Mouse (Mus musculus): ENCODE measurements at regions not wholly inside any gene's neighbourhood (a gene's known extent, or its start where the extent isn't known, plus 50 kb on each side); places are given as distances from the start of the nearest gene placed in this dataset.
A peak's percentile ranks its signal among the peaks of the same experiment; 100 is the strongest.

DNA sequence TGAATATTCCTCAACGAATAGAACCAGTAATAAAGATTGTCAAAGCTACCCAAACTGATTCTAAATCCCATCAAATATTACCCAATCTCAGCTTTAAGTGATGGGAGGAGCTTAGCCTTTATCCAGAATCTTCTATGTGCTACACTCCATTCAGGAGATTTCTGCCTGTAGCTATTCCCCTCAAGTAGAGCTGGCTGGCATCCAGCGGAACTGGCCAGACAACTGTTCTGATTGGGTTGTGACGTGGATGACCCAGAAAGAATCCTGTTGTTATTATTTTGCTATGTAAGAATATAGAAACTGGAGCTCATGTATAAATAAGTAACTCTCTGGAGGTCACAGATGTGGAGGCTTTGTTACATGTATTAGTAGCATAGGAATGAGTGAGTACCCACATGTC, 176.8 kb upstream of the 4930412O13Rik start:
- 79% methylated on average over 3 of the region's 3 CpGs for WGBS
- no peak overlapping the region for H3K4me2 ChIP-seq (ENCODE audit: low read depth, low read length)

DNA sequence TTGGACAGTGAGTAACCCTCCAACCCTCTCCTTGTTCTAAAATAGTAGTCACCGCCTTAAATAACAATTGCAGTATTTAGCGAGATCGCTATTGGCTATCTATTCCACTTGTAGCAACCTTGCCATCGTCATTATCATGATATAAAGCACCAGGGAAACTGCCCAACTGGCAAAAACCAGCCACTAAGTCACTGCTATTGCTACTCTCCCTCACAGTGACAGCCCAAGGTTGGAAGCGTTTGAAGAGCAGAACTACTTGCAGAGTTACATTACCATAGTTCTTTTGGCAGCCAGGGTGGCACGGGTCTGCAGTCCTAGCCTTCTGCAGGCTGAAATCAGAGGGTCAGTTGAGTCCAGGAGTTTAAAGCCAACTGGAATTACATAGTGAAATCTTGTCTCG, 171.6 kb upstream of the 4930412O13Rik start:
- no peak for DNase-seq (ENCODE audit: low spot score)
- H3K27me3 ChIP-seq (ENCODE audit: control insufficient read depth, insufficient read depth, low read length) = no peaks in the 10 kb centered on the region
- no peak for ATAC-seq (replicated peaks; ENCODE audit: insufficient number of reproducible peaks, low FRiP score, low TSS enrichment, low read depth)
- no peaks in the 10 kb centered on the region for H3K9me3 ChIP-seq (replicated peaks; ENCODE audit: control insufficient read depth, low read length)
- H3K4me1 ChIP-seq (ENCODE audit: control insufficient read depth, insufficient read depth, low read length) = no peaks in the 10 kb centered on the region
- no peak overlapping the region for H3K4me3 ChIP-seq (ENCODE audit: low read depth, low read length)
- no peak overlapping the region for H3K4me2 ChIP-seq (ENCODE audit: low read depth, low read length)
- WGBS = 86% methylated on average over 7 of the region's 7 CpGs
- H3K9ac ChIP-seq (replicated peaks; ENCODE audit: low read length) = no peak overlapping the region
- no peak overlapping the region for H3K27ac ChIP-seq (replicated peaks; ENCODE audit: low read depth, low read length)
- H3K36me3 ChIP-seq (replicated peaks; ENCODE audit: control insufficient read depth, insufficient read depth, low read depth, low read length) = no peaks in the 10 kb centered on the region

More for the DNA sequence above, 176.8 kb upstream of the 4930412O13Rik start:
- no peaks in the 10 kb centered on the region for H3K4me1 ChIP-seq (ENCODE audit: control insufficient read depth, insufficient read depth, low read length)
- no peaks in the 10 kb centered on the region for H3K36me3 ChIP-seq (replicated peaks; ENCODE audit: control insufficient read depth, insufficient read depth, low read depth, low read length)
- no peak for ATAC-seq (replicated peaks; ENCODE audit: insufficient number of reproducible peaks, low FRiP score, low TSS enrichment, low read depth)
- H3K4me3 ChIP-seq (ENCODE audit: low read depth, low read length) = no peak overlapping the region
- DNase-seq (ENCODE audit: low spot score) = no peak
- no peaks in the 10 kb centered on the region for H3K9me3 ChIP-seq (replicated peaks; ENCODE audit: control insufficient read depth, low read length)
- H3K9ac ChIP-seq (replicated peaks; ENCODE audit: low read length) = no peak overlapping the region
- no peak overlapping the region for H3K27ac ChIP-seq (replicated peaks; ENCODE audit: low read depth, low read length)
- H3K27me3 ChIP-seq (ENCODE audit: control insufficient read depth, insufficient read depth, low read length) = no peaks in the 10 kb centered on the region

DNA sequence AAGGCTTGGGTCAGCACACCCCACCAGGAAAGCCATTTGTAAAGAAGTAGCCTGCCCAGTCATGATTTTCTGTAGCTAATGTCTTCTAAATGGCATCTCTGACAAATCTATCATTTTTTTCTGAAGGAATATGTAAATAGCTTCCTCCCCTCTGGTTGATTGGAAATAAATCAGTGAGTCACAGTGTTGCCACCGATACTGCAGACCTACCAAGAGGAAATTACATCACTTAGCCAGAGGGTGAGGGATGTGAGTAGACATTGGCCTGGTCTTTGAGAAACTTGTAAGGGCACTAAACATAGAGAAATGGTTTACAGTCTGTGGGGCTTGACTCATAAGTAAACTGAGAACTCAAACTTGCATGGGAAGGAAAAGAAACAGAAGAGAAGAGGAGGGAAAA, 163.1 kb upstream of the 4930412O13Rik start:
- H3K27ac ChIP-seq (replicated peaks; ENCODE audit: low read depth, low read length) = no peak overlapping the region
- no peak for DNase-seq (ENCODE audit: low spot score)
- no peak overlapping the region for H3K9ac ChIP-seq (replicated peaks; ENCODE audit: low read length)
- no peak overlapping the region for H3K4me2 ChIP-seq (ENCODE audit: low read depth, low read length)
- no peak for ATAC-seq (replicated peaks; ENCODE audit: insufficient number of reproducible peaks, low FRiP score, low TSS enrichment, low read depth)
- H3K27me3 ChIP-seq (ENCODE audit: control insufficient read depth, insufficient read depth, low read length) = no peaks in the 10 kb centered on the region
- H3K4me3 ChIP-seq (ENCODE audit: low read depth, low read length) = no peak overlapping the region
- 90% methylated on average over 1 of the region's 1 CpGs for WGBS
- H3K9me3 ChIP-seq (replicated peaks; ENCODE audit: control insufficient read depth, low read length) = no peaks in the 10 kb centered on the region
- no peaks in the 10 kb centered on the region for H3K36me3 ChIP-seq (replicated peaks; ENCODE audit: control insufficient read depth, insufficient read depth, low read depth, low read length)
- no peaks in the 10 kb centered on the region for H3K4me1 ChIP-seq (ENCODE audit: control insufficient read depth, insufficient read depth, low read length)

DNA sequence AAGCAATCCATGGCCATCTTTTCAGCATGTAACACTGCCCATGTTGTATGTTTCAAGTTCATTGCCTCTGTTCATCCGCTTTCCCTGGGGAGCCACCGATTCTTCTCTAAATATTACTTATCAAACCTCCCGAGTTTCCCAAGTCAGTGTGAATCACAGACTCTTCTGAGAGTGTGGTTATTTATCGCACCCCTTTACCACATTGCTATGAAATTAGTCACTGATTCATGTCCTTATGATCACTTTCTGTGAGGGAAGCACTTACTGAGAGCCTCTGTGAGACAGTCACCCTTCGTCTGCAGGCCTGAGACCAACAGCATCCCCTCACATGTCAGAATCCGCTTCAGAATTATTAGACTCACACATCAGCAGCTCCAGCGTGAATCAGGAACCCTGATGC, 147.8 kb upstream of the 4930412O13Rik start:
- Histone ChIP-seq H3K4me3 (ENCODE audit: low read depth, low read length) (no peak overlapping the region), H3K4me1 (ENCODE audit: control insufficient read depth, insufficient read depth, low read length) (no peaks in the 10 kb centered on the region), H3K36me3 (replicated peaks; ENCODE audit: control insufficient read depth, insufficient read depth, low read depth, low read length) (no peaks in the 10 kb centered on the region), H3K27me3 (ENCODE audit: control insufficient read depth, insufficient read depth, low read length) (no peaks in the 10 kb centered on the region), H3K27ac (replicated peaks; ENCODE audit: low read depth, low read length) (no peak overlapping the region), H3K9me3 (replicated peaks; ENCODE audit: control insufficient read depth, low read length) (no peaks in the 10 kb centered on the region), H3K4me2 (ENCODE audit: low read depth, low read length) (no peak overlapping the region), H3K9ac (replicated peaks; ENCODE audit: low read length) (no peak overlapping the region)
- DNase-seq (ENCODE audit: low spot score) = no peak
- 86% methylated on average over 7 of the region's 7 CpGs for WGBS
- ATAC-seq (replicated peaks; ENCODE audit: insufficient number of reproducible peaks, low FRiP score, low TSS enrichment, low read depth) = no peak

DNA sequence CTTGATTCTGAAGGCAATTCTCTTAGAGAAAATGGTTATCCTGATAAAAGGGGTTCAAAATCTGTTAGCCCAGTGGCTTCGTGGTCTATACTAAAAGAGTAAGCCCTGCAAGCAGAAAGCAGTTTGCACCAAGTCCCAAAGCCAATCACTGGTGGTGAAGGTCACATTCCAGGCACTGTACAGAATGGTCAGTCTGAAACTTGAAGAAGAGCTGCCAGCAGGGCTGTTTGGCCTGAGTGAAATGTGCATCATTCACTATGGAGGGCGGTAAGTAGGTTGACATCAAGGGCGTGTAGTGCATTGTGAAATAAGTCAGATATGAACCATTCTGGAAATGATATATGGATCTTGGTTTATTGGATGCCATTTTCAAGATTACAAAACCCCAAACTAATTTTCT, 136.9 kb upstream of the 4930412O13Rik start:
- no peaks in the 10 kb centered on the region for H3K27me3 ChIP-seq (ENCODE audit: control insufficient read depth, insufficient read depth, low read length)
- no peak overlapping the region for H3K4me3 ChIP-seq (ENCODE audit: low read depth, low read length)
- DNase-seq (ENCODE audit: low spot score) (no peak), ATAC-seq (replicated peaks; ENCODE audit: insufficient number of reproducible peaks, low FRiP score, low TSS enrichment, low read depth) (no peak)
- H3K4me2 ChIP-seq (ENCODE audit: low read depth, low read length) = no peak overlapping the region
- H3K27ac ChIP-seq (replicated peaks; ENCODE audit: low read depth, low read length) = no peak overlapping the region
- WGBS = 88% methylated on average over 3 of the region's 3 CpGs
- H3K9ac ChIP-seq (replicated peaks; ENCODE audit: low read length) = no peak overlapping the region
- H3K4me1 ChIP-seq (ENCODE audit: control insufficient read depth, insufficient read depth, low read length) = no peaks in the 10 kb centered on the region
- no peaks in the 10 kb centered on the region for H3K9me3 ChIP-seq (replicated peaks; ENCODE audit: control insufficient read depth, low read length)
- H3K36me3 ChIP-seq (replicated peaks; ENCODE audit: control insufficient read depth, insufficient read depth, low read depth, low read length) = no peaks in the 10 kb centered on the region

DNA sequence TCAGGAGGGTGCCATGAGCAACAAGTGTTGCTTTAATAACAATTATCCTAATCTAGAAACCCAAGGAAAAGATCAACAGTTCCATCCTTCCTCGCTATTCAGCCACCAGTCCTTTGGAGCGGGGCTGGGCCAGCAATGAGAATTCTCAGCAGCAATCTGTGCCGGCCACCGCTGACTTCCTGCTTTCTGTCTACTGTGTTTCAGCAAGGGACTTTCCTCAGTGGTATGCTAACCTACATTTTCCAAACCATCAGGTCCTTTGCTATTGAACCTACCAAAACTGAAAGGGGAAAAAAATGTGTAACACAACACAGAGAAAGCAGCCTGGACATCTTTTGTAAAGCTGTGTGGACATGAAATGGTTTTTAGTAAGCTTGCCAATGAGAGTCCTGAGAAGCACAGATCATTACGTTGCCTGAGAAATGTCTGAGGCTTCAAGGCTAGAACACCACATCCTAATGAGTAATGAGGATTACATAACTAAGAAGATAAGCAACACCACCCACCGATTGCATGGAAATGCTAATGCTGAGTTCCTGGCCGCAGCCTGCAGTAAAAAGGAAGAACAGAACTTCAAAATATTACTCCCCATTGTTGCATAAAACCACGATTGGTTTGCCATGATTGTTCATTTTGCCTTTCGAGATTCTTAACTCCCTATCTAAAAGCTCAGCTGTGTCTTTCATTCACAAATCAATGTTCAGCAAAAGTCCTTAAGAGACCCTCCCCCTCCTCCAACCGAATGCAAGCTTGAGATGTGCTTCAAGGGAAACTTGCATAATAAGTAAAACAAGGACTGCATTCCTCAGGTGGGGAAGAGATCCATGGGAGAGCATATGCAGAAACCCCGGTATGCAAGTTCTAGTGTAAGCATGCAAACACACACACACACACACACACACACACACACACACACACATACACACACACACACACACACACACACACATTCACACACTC, 130.9 kb upstream of the 4930412O13Rik start:
- Histone ChIP-seq H3K4me2 (ENCODE audit: low read depth, low read length) (no peak overlapping the region), H3K27me3 (ENCODE audit: control insufficient read depth, insufficient read depth, low read length) (no peaks in the 10 kb centered on the region), H3K4me3 (ENCODE audit: low read depth, low read length) (no peak overlapping the region), H3K27ac (replicated peaks; ENCODE audit: low read depth, low read length) (no peak overlapping the region), H3K9ac (replicated peaks; ENCODE audit: low read length) (no peak overlapping the region), H3K36me3 (replicated peaks; ENCODE audit: control insufficient read depth, insufficient read depth, low read depth, low read length) (no peaks in the 10 kb centered on the region), H3K9me3 (replicated peaks; ENCODE audit: control insufficient read depth, low read length) (no peaks in the 10 kb centered on the region), H3K4me1 (ENCODE audit: control insufficient read depth, insufficient read depth, low read length) (no peaks in the 10 kb centered on the region)
- DNase-seq (ENCODE audit: low spot score) (peak; percentile 1), ATAC-seq (replicated peaks; ENCODE audit: insufficient number of reproducible peaks, low FRiP score, low TSS enrichment, low read depth) (no peak)
- WGBS = 44% methylated on average over 11 of the region's 11 CpGs

DNA sequence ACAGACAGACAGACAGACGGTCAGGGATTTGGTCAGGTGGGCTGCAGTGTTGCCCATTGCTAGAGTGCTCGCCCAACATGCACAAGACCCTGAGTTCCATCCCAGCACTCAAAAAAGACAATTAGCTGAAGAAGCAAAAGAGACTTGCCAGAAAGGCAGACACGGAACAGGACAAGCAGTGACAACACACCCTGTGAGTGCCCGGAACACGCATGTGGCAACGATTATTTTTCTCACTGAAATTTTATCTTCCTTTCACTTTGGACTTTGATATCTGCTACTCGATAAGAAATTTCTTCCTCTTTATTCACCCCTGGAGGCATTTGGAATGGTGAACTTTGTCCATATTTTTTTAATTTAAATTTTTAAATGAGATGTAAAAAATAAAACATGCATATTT, 127.4 kb upstream of the 4930412O13Rik start:
- H3K4me1 ChIP-seq (ENCODE audit: control insufficient read depth, insufficient read depth, low read length) = no peaks in the 10 kb centered on the region
- H3K9me3 ChIP-seq (replicated peaks; ENCODE audit: control insufficient read depth, low read length) = no peaks in the 10 kb centered on the region
- 76% methylated on average over 7 of the region's 7 CpGs for WGBS
- ATAC-seq (replicated peaks; ENCODE audit: insufficient number of reproducible peaks, low FRiP score, low TSS enrichment, low read depth) (no peak), DNase-seq (ENCODE audit: low spot score) (no peak)
- H3K9ac ChIP-seq (replicated peaks; ENCODE audit: low read length) = no peak overlapping the region
- H3K27me3 ChIP-seq (ENCODE audit: control insufficient read depth, insufficient read depth, low read length) = no peaks in the 10 kb centered on the region
- H3K27ac ChIP-seq (replicated peaks; ENCODE audit: low read depth, low read length) = no peak overlapping the region
- H3K4me2 ChIP-seq (ENCODE audit: low read depth, low read length) = no peak overlapping the region
- H3K36me3 ChIP-seq (replicated peaks; ENCODE audit: control insufficient read depth, insufficient read depth, low read depth, low read length) = no peaks in the 10 kb centered on the region
- no peak overlapping the region for H3K4me3 ChIP-seq (ENCODE audit: low read depth, low read length)

DNA sequence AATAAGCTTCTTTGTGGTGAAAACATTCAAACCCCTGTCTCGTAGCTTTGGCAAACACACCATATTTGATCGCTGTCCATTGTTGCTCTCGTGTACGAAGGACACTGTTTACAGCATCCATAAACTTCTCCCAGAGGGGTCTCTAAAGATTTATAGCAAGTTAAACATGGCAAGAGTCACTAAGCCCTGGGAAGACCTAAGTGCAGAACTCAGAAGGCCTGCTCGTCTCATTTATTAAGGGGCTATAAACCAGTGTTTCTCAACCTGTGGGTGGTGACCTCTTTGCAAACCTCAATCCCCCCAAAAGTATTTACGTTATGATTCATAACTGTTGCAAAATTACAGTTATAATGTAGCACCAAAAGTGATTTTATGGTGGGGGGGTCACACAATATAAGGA, 126.9 kb upstream of the 4930412O13Rik start:
- no peak overlapping the region for H3K4me2 ChIP-seq (ENCODE audit: low read depth, low read length)
- DNase-seq (ENCODE audit: low spot score) (no peak), ATAC-seq (replicated peaks; ENCODE audit: insufficient number of reproducible peaks, low FRiP score, low TSS enrichment, low read depth) (no peak)
- H3K4me1 ChIP-seq (ENCODE audit: control insufficient read depth, insufficient read depth, low read length) = no peaks in the 10 kb centered on the region
- no peak overlapping the region for H3K4me3 ChIP-seq (ENCODE audit: low read depth, low read length)
- H3K27me3 ChIP-seq (ENCODE audit: control insufficient read depth, insufficient read depth, low read length) = no peaks in the 10 kb centered on the region
- no peaks in the 10 kb centered on the region for H3K9me3 ChIP-seq (replicated peaks; ENCODE audit: control insufficient read depth, low read length)
- no peak overlapping the region for H3K27ac ChIP-seq (replicated peaks; ENCODE audit: low read depth, low read length)
- 88% methylated on average over 6 of the region's 6 CpGs for WGBS
- no peak overlapping the region for H3K9ac ChIP-seq (replicated peaks; ENCODE audit: low read length)
- H3K36me3 ChIP-seq (replicated peaks; ENCODE audit: control insufficient read depth, insufficient read depth, low read depth, low read length) = no peaks in the 10 kb centered on the region

All from embryonic facial prominence, embryonic 11.5 days (tissue).